Mouse (Mus musculus) CD4-positive helper T cell, adult 2 months (primary cell): Measurements from ENCODE around the gene Tmod3.
"Not testable (repeated sequence)": the region's sequence is repeated elsewhere in the genome, so short reads cannot be mapped to it uniquely, and the experiment has no call there.

Experiments used
- DNase-seq: peaks from one replicate; pipeline ENCODE4 v3.0.0-alpha.2; 2012; ENCODE audit warnings: low read depth, missing footprints, low spot score

The Tmod3 gene

DNA sequence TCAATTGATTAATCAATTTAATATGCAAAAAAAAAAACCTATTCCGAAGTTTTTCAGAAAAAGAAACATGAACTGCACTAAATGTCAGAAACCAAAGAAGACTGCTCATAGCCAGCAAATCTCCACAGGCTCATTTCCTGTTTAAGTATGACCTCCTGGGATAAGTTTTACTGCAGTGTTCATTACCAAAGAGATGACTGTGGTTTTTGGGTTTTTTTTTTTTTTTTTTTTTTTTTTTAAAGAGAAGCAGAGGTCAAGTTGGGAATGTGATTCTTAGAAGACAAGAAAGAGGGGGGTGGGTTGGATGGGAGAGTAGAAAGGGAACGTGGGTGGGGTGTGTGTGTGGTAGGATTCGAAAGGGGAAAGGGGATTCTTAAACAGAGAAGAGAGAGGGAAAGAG lies 1.1 kb downstream of the Tmod3 start:
- DNase-seq: no peak

GRCm38 (mm10) chr9:75553719-75554118 lies 5.7 kb downstream of the Tmod3 start:
- DNase-seq: no peak

GRCm38 (mm10) chr9:75551342-75551741 lies 8.1 kb downstream of the Tmod3 start:
- DNase-seq: no peak

DNA sequence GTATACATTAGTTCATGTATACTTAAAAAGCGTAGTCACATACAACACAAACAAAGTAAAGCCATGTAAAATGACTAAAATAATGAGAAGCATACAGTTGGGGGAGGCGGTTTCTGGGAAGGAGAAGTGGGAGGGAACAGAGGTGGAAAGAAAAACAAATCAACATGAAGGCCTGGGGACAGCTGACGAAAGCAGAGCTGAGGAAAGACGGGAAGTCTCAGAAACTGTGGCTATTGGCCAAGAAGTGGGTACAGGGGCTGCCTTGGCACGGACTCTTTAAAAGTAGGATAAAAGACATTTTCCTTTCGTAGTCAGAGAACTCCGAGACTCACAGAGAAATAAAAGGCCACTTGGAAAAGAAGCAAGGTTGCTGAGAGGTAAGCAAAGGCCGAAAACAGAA lies 10.4 kb downstream of the Tmod3 start:
- DNase-seq: no peak

DNA sequence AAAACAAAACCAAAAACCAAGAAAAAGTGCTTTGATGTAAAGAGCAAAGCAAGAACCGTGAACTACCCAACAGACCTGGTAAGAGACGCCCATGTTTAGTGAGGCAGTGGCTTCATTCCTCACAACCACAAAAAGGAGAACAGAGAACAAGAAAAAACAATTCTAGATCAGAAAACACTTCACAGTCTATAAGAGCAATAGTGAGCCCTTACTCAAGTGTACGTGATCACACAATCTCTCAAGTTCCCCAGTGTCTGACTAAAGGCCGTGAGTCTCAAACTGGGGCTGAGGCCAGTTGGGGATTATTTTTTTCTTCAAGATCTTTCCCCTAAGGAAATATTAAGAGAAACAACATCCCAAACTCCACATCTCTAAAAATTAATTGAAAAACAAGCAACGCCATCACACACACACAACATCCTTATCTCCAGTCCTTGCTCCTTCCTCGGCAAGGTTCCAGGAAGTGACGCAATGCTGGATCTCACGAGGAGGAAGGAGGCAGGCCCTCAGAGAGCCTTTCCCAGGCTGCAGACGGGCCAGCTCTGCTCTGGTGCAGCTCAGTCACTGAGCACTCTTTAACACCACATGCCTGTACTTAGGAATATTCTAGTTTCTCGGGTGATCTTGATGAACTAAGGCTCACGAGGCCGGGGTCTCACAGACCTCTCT lies 12.4 kb downstream of the Tmod3 start:
- peak; percentile 52 for DNase-seq

DNA sequence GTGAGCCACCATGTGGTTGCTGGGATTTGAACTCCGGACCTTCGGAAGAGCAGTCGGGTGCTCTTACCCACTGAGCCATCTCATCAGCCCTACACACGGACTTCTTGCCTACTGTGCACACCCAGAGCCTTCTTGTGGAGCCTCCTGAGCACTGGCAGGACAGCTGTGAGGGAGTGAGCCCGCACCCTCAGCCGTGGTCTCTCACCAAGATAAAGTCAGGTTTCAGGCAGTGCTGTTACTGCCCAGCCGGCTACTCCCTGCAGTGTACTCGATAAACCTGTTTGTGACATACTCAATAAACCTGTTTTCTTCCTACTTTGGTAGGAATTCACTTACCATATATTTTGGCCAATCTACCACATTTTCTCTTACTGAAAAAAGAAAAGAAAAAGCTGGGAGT lies 13.9 kb downstream of the Tmod3 start:
- DNase-seq: no peak

DNA sequence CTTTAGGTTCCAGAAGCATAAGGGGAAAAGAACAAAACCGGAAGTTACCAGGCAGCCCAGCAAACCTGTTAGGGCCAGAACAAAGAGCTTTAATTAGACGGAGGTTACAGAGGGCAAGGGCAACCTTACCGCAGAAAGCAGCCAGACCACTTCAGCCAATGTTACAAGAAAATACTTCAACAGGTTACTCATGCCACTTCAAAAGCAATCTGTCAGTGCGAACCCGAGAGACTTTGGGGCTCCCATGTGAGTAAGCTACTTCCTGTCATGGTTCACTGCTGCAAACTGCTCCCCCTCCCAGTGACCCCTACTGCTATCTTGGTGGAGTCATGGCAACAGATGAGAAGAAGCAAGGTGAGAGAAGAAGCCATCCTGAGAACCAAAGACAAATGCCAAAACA lies 18.0 kb downstream of the Tmod3 start:
- peak; percentile 60 for DNase-seq

DNA sequence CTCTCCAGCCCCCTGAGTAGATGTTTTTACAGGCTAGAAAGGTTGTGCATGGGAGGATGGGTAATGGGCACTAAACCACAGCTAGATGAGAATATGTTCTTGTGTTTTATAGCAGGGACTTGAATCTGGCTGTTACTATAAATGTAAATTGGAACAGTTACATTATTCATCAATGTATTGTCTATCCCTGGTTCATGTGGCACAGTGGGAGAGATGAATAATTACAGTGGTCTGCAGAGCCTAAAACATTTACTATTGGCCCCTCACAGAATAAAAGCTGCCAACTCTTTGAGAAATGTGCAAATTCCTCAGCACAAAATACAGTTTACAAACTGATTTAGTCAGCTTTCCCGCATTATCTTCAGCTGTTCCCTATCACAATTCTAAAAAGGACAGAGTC lies 23.0 kb downstream of the Tmod3 start:
- no peak for DNase-seq

DNA sequence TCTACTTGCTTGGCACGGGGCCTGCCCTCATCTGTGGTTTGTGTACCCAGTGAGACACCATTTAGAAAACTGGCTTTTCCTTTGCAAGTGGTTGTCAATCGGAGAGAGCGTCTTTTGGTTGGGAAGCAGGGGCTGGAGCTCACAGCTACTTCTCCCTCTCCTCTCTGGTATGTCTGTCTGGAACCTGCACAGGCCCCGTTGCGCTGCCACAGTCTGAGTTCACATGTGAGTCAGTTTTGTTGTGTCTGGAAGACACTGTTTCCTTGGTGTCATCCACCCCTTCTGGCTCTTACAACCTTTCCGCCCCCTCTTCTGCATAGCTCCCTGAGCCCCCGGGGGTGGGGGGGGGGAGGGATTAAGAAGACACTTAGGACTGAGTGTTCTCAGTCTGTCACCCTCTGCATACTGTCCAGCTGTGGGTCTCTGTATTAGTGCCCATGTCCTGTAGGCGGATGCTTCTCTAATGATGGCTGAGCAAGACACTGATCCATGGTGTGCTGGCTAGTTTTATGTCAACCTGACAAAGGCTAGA lies 25.0 kb downstream of the Tmod3 start:
- DNase-seq: no peak

DNA sequence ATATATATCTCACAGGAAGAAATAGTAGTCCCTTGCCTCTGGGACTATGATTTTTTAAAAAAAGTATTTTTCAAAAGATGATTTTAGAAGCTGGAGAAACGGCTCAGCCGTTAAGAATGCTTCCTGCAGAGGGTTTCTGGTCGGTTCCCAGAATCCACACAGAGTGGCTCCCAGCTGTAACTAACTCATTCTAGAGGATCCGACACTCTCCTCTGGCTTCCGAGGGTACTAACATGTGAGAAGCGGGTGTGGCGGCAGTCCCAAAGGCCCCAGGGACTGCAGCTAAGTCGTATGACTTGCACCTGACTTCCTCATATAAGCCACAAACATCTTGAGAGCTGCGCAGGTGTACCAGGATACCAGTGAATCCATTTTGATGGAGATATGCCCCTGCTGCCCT lies 26.5 kb downstream of the Tmod3 start:
- DNase-seq: not testable (repeated sequence)

- no peak for DNase-seq
These were observed 27.0 kb downstream of the Tmod3 start for GRCm38 (mm10) chr9:75532461-75532860.

GRCm38 (mm10) chr9:75529358-75529757 lies 30.1 kb downstream of the Tmod3 start:
- DNase-seq: no peak

GRCm38 (mm10) chr9:75528096-75528495 lies 31.4 kb downstream of the Tmod3 start:
- no peak for DNase-seq

DNA sequence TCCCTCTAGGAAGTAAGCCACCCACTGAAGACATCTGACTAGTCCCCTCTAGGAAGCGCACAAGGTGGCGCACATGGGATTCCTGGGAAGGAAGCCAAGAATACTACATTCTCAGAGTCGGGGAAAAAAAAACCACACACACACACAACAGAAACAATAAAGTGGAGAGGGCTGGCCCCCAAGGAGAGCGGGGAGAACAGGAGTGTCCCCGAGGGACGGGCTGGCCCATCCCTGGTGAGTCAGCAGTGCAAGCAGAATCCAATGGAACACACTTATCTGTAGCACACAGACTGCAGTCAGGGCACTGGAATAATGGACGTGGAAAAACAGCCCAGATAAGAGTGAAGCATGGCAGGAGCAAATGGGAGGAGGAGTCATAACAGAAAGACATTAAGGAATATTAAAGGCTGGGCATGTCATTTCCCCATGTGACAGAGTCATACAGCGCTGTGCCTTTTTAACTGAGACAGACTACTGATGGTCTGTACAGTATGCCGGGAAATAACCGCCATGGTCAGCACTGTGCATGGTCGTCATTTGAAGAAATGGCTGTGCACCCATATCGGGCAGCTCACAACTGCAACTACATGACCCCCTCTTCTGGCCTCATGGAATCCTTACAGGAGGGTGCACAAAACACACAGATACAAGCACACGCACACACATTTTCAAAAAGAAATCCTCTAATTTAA lies 31.9 kb downstream of the Tmod3 start:
- no peak for DNase-seq

- no peak for DNase-seq
These were observed 35.8 kb downstream of the Tmod3 start for GRCm38 (mm10) chr9:75523646-75524045.

DNA sequence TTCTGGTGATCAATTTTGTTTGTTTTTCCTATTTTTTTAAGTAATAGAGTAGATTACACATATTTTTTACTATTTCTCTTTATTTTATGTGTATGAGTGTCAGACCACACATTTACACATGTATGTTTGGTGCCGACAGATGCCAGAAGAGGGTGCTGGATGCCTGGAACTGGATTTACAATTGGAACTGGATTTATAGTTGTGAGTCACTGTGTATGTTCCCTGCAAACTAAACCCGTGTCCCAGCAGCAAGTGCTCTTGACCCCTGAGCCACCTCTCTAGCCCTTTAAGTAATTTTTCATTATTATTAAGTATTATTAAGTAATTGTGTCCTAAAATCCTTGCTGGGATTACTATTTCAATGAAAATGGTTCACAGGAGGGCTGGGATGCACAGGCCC lies 37.2 kb downstream of the Tmod3 start:
- no peak for DNase-seq

DNA sequence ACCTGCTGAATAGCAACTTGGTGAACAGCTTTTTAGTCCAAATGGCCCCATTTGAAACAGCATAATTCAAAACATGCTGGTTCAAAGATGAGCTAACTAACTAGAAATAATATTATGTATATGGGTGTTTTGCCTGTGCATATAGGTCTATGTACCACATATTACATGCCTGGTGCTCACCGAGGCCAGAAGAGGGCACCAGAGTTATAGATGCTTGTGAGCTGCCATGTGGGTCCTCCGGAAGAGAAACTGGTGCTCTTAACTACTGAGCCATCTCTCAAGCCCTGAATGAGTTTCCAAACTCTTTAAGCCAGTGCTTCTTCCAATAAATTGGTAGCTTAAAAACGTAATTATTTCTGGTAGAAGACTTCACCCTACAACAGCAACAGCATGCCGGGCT lies 37.7 kb downstream of the Tmod3 start:
- DNase-seq: peak; percentile 69

- no peak for DNase-seq
These were observed 38.5 kb downstream of the Tmod3 start for GRCm38 (mm10) chr9:75520940-75521339.

- DNase-seq: no peak
These were observed 41.7 kb downstream of the Tmod3 start for GRCm38 (mm10) chr9:75517751-75518150.

DNA sequence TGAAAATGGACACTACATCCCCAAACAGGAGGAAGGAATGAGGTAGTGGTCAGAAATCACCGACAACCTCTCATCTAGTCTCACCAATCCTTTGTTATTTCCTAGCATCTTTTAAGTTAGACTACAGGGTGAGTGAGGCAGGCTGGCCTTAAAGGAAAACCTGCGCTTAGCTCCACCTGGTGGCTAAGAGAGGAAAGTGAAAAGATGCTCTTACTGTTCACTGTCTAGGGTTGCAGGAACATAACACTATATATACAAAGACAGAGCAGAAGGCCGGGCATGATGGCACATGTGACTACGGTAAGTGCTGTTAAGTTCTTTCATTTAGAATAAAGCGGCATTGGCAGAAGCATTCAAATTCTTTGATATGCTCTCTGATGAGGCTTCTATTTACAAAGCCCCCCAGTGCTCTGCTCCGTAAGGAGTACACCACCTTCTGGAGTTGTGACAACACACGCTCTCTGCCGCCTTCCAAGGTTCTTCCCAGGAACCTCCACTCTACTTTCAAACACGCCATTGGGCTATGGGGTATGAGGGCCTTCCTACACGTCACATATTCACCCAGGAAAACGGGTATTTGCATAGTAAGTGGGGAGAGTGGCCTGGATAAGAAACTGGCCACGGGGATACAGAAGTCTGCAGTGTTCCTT lies 43.9 kb downstream of the Tmod3 start:
- peak; percentile 52 for DNase-seq

DNA sequence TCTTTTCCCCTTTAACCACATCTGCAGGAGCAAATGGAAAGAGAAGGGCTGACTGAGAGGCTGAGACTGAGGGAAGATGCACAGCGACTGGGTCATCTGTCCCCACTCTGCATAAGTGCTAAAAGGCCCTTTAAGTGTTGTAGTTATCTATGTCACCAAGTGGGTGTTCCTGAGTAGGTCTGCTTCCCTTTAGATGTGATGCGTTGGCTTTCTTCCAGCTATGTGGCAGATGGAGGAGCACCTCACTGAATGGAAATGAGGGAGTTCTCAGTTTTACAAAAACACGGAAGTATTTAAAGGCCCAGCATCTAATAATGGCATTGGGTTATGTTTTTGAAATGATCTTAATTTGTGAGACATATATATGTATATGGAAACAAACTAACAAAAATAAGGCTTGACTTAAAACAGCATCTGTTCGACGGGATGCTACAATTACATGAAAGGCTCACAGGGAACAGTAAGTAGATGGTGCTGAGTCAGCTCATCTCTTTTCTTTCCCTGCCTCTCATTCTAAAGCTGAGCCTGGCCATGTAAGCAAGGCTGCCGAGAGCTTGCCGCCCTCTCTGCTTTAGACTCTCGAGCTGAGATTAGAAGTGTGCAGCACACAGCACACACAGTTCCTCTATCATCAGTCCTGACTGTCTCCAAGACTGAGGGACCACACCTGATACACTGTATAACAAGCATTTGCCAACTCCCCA lies 48.1 kb downstream of the Tmod3 start:
- DNase-seq: no peak

DNA sequence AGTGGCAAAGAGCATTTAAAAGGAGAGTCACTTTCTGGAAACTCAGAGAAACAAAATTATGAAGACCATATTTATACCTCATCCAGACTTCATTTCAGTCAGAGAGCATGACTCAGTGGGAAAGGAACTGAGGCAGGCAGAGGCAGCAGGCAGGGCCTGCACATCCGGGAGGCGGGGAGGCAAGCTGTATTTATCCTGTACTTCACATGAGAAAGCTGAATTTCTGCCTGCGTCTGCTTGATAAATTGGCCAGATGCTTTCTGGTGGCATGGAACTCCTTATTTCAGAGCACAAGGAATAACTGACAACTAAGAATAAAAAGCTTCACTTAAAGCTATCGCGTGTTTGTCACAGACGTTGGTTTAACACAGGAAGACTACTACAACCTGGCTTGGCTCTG lies 55.1 kb downstream of the Tmod3 start:
- DNase-seq: no peak
